Mouse (Mus musculus) lung, embryonic 16.5 days (tissue): ENCODE measurements at regions not wholly inside any gene's neighbourhood (a gene's known extent, or its start where the extent isn't known, plus 50 kb on each side); places are given as distances from the start of the nearest gene placed in this dataset.
A peak's percentile ranks its signal among the peaks of the same experiment; 100 is the strongest.

Experiments
- ATAC-seq: fragments of 200-750 bp; cut with Nextera tagmentation; 2 replicates; pipeline ENCODE4 v1.8.0; 2017; ENCODE audit warnings: low read depth, mild to moderate bottlenecking, moderate library complexity
- H3K27ac ChIP-seq: fragments of 300-500 bp; sonication (generic); 2 replicates; pipeline ENCODE4 v1.5.1; 2014; ENCODE audit warnings: mild to moderate bottlenecking, control low read depth, low read length
- H3K27me3 ChIP-seq: fragments of 300-500 bp; sonication (generic); 2 replicates; pipeline ENCODE4 v1.6.1; 2014; ENCODE audit warnings: low read depth, low read length, mixed read lengths; ENCODE audit not compliant: control insufficient read depth, insufficient read depth
- H3K36me3 ChIP-seq: fragments of 300-500 bp; sonication (generic); 2 replicates; pipeline ENCODE4 v1.6.1; 2014; ENCODE audit warnings: low read length; ENCODE audit not compliant: control insufficient read depth, insufficient read depth
- H3K4me1 ChIP-seq: fragments of 300-500 bp; sonication (generic); replicated peaks from 2 replicates; pipeline ENCODE4 v1.6.1; 2014; ENCODE audit warnings: low read length, mixed read lengths; ENCODE audit not compliant: control insufficient read depth, insufficient read depth
- H3K4me2 ChIP-seq: fragments of 300-500 bp; sonication (generic); 2 replicates; pipeline ENCODE4 v1.6.1; 2014; ENCODE audit warnings: low read depth, low read length, control low read depth
- H3K4me3 ChIP-seq: fragments of 300-500 bp; sonication (generic); 2 replicates; pipeline ENCODE4 v1.5.1; 2014; ENCODE audit warnings: mild to moderate bottlenecking, low read length, control low read depth
- H3K9ac ChIP-seq: fragments of 300-500 bp; sonication (generic); 2 replicates; pipeline ENCODE4 v1.6.1; 2014; ENCODE audit warnings: low read length, control low read depth
- H3K9me3 ChIP-seq: fragments of 300-500 bp; sonication (generic); 2 replicates; pipeline ENCODE4 v1.6.1; 2016; ENCODE audit warnings: low read length; ENCODE audit not compliant: control insufficient read depth
- WGBS: fragments of 180-500 bp; shearing (Covaris S2); extraction: QIAGEN DNeasy Blood & Tissue Kit; methylation state at CpG from one replicate; pipeline ENCODE4 v1.1.7; 2014; 5-methylcytosine and 5-hydroxymethylcytosine counted together

GRCm38 (mm10) chr5:133264976-133265375, 721.8 kb upstream of the Auts2 start:
- no peak for ATAC-seq
- 52% methylated on average over 7 of the region's 7 CpGs for WGBS

GRCm38 (mm10) chr5:133218801-133219200, 675.7 kb upstream of the Auts2 start:
- no peak overlapping the region for H3K9ac ChIP-seq
- ATAC-seq = no peak

More at GRCm38 (mm10) chr5:133264976-133265375, 721.8 kb upstream of the Auts2 start:
- no peaks in the 10 kb centered on the region for H3K36me3 ChIP-seq
- H3K4me3 ChIP-seq = no peak overlapping the region
- no peak overlapping the region for H3K9ac ChIP-seq
- H3K27me3 ChIP-seq = no peaks in the 10 kb centered on the region
- H3K9me3 ChIP-seq = no peaks in the 10 kb centered on the region
- H3K27ac ChIP-seq = no peak overlapping the region
- H3K4me1 ChIP-seq = no peaks in the 10 kb centered on the region
- no peak overlapping the region for H3K4me2 ChIP-seq

GRCm38 (mm10) chr5:133198546-133198945, 655.4 kb upstream of the Auts2 start:
- H3K4me1 ChIP-seq = no peaks in the 10 kb centered on the region
- WGBS = 68% methylated on average over 1 of the region's 1 CpGs
- H3K9me3 ChIP-seq = no peaks in the 10 kb centered on the region
- no peak for ATAC-seq
- H3K27ac ChIP-seq = no peak overlapping the region
- H3K36me3 ChIP-seq = no peaks in the 10 kb centered on the region
- H3K27me3 ChIP-seq = no peaks in the 10 kb centered on the region
- H3K9ac ChIP-seq = no peak overlapping the region
- no peak overlapping the region for H3K4me2 ChIP-seq
- H3K4me3 ChIP-seq = no peak overlapping the region

More at GRCm38 (mm10) chr5:133218801-133219200, 675.7 kb upstream of the Auts2 start:
- Histone ChIP-seq H3K27me3 (no peaks in the 10 kb centered on the region), H3K4me1 (no peaks in the 10 kb centered on the region), H3K9me3 (no peaks in the 10 kb centered on the region), H3K4me2 (no peak overlapping the region), H3K36me3 (no peaks in the 10 kb centered on the region), H3K4me3 (no peak overlapping the region), H3K27ac (no peak overlapping the region)
- WGBS = 70% methylated on average over 3 of the region's 3 CpGs

GRCm38 (mm10) chr5:133189798-133190571, 646.8 kb upstream of the Auts2 start:
- no peaks in the 10 kb centered on the region for H3K4me1 ChIP-seq
- no peak overlapping the region for H3K9ac ChIP-seq
- H3K27ac ChIP-seq = no peak overlapping the region
- 74% methylated on average over 8 of the region's 8 CpGs for WGBS
- H3K9me3 ChIP-seq = no peaks in the 10 kb centered on the region
- H3K4me3 ChIP-seq = no peak overlapping the region
- H3K27me3 ChIP-seq = no peaks in the 10 kb centered on the region
- no peak overlapping the region for H3K4me2 ChIP-seq
- H3K36me3 ChIP-seq = no peaks in the 10 kb centered on the region
- ATAC-seq = no peak

GRCm38 (mm10) chr5:133175636-133176035, 632.5 kb upstream of the Auts2 start:
- WGBS = 84% methylated on average over 6 of the region's 6 CpGs
- no peak for ATAC-seq

GRCm38 (mm10) chr5:133173155-133173723, 630.1 kb upstream of the Auts2 start:
- no peaks in the 10 kb centered on the region for H3K9me3 ChIP-seq
- 0 out of 2 replicates have a peak overlapping the region, but pooled peaks have one; percentile 11 for H3K4me3 ChIP-seq
- no peaks in the 10 kb centered on the region for H3K36me3 ChIP-seq
- H3K4me2 ChIP-seq = peak overlapping the region; percentile 25; the same call in 1 of the 2 replicates
- peak; percentile 97 for ATAC-seq
- WGBS = 3% methylated on average over 6 of the region's 6 CpGs
- H3K4me1 ChIP-seq = peaks cover 26% of the 10 kb centered on the region
- no peak overlapping the region for H3K9ac ChIP-seq
- no peaks in the 10 kb centered on the region for H3K27me3 ChIP-seq
- peak overlapping the region; percentile 77 for H3K27ac ChIP-seq

More at GRCm38 (mm10) chr5:133175636-133176035, 632.5 kb upstream of the Auts2 start:
- no peak overlapping the region for H3K4me3 ChIP-seq
- H3K9ac ChIP-seq = no peak overlapping the region
- no peak overlapping the region for H3K4me2 ChIP-seq
- H3K4me1 ChIP-seq = peaks cover 26% of the 10 kb centered on the region
- no peaks in the 10 kb centered on the region for H3K9me3 ChIP-seq
- H3K27ac ChIP-seq = no peak overlapping the region
- H3K27me3 ChIP-seq = no peaks in the 10 kb centered on the region
- no peaks in the 10 kb centered on the region for H3K36me3 ChIP-seq

- 59% methylated on average over 4 of the region's 4 CpGs for WGBS
- Histone ChIP-seq H3K9me3 (no peaks in the 10 kb centered on the region), H3K9ac (no peak overlapping the region), H3K4me1 (peaks cover 26% of the 10 kb centered on the region), H3K27ac (peak overlapping the region; percentile 77), H3K36me3 (no peaks in the 10 kb centered on the region), H3K4me2 (no peak overlapping the region), H3K4me3 (no peak overlapping the region), H3K27me3 (no peaks in the 10 kb centered on the region)
- ATAC-seq = no peak
Measured at GRCm38 (mm10) chr5:133172686-133173085, 629.5 kb upstream of the Auts2 start.

GRCm38 (mm10) chr5:133171266-133171665, 628.1 kb upstream of the Auts2 start:
- H3K36me3 ChIP-seq = no peaks in the 10 kb centered on the region
- no peak overlapping the region for H3K4me2 ChIP-seq
- WGBS = 41% methylated on average over 1 of the region's 1 CpGs
- no peak overlapping the region for H3K27ac ChIP-seq
- no peak for ATAC-seq
- no peak overlapping the region for H3K9ac ChIP-seq
- H3K27me3 ChIP-seq = no peaks in the 10 kb centered on the region
- peaks cover 34% of the 10 kb centered on the region for H3K4me1 ChIP-seq
- H3K9me3 ChIP-seq = no peaks in the 10 kb centered on the region
- H3K4me3 ChIP-seq = no peak overlapping the region

GRCm38 (mm10) chr5:133167576-133167975, 624.4 kb upstream of the Auts2 start:
- Histone ChIP-seq H3K4me1 (peaks cover 15% of the 10 kb centered on the region), H3K9me3 (no peaks in the 10 kb centered on the region), H3K27me3 (no peaks in the 10 kb centered on the region), H3K27ac (no peak overlapping the region), H3K36me3 (no peaks in the 10 kb centered on the region), H3K4me2 (no peak overlapping the region), H3K9ac (no peak overlapping the region), H3K4me3 (no peak overlapping the region)
- no peak for ATAC-seq
- 52% methylated on average over 2 of the region's 2 CpGs for WGBS
